Mouse (Mus musculus) 3134 (cell line): ENCODE results near the gene Sp2.

Experiments
- DNase-seq: peaks from one replicate; pipeline ENCODE4 v3.0.0-alpha.2; 2011; ENCODE audit warnings: low spot score; ENCODE audit not compliant: insufficient read length; ENCODE audit errors: extremely low read depth

The Sp2 gene

DNA sequence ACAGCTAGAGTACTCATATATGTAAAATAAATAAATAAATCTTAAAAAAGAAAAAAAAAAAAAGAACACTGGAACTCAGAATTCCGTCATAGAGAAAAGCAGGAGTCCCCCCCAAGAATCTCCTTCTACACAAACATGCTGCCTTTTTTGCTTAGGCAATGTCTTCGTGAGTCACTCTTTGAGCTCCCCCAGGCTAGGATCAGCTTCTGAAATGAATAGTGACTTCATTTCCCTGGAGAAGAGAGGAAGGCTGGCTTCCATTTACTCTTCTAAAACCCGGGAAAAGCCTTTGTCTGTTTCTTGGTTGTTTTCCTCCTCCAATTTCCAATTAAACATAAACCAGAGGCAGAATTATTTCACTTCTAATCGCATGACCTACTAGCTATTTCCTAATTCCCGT lies 9.9 kb downstream of the Sp2 start:
- no peak for DNase-seq

DNA sequence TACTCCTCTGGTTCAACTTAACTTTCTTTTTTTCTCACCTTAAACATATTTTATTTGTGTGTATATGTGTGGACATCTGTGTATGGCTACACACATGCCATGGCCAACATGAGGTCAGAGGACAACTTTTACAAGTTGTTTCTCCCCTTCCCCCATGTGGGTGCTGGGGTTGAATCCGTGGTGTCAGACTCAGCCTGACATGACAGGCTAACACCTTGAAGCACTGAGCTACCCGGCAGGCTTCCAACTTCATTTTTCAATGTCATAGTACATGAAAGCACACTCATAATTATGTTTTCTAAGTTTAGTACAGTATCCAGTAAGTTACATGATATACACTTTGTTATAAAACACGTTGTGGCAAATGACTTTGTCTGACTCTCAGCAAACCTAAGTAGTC lies 12.4 kb downstream of the Sp2 start:
- DNase-seq, result no peak

DNA sequence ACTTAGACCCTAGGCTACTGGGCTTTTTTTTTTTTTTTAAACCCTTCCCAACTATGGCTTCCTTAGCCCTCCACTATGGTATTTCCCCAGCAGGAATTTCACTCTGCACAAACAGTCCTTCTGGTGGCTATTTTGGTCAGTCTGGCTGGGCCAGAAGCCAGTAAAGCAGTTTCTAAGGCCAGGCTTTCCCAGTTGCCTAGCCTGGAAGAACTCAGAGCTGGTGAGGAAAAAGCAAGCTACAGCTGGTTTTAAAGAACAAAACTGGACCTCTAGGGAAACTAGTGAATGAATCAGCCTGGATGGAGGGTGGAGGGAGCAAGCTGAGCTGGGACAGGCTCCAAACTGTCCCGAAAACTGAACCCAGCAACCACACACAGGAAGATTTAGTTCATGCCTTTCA lies 13.0 kb downstream of the Sp2 start:
- DNase-seq, result peak; percentile 68

DNA sequence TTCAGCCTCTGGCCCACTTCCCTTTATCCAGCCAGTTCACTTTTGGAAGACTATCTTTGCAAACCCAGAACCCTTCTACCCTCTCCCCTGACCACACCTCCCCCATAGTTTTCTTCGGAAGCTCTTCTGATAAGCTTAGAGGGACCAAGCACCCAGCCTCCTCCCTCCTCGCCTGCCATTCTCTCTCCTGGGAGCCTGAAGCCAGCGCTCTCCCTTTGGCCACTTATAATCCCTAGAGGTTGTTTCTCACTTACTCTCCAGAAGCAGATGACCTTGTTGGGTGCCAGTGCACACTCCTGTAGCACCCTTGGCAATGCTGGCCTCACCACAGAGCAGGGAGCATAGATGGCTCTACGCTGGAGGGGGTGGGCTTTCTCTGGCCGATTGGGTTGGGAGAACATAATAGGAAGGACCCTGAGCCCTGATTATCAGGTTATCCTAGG lies 13.5 kb downstream of the Sp2 start:
- peak; percentile 46 for DNase-seq

DNA sequence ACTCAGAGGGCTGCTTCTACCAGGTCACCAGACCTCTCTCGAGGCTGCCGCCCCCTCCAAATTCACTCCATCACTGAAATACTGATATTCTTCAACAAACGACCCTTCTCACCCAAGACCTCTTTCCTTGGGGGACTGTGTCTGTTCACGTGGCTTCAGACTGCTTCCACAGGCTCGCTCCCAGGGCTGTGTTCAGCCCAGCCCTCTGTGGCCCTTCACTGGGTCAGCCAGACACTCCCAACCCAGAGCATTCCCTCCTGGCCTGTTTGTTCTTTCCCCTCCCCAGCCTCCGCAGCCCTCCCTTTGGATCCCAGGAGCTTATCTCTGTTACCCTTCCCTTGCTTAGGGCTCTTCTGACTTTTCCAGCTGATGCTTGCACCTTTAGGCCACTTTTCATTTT lies 14.3 kb downstream of the Sp2 start:
- DNase-seq, result no peak

DNA sequence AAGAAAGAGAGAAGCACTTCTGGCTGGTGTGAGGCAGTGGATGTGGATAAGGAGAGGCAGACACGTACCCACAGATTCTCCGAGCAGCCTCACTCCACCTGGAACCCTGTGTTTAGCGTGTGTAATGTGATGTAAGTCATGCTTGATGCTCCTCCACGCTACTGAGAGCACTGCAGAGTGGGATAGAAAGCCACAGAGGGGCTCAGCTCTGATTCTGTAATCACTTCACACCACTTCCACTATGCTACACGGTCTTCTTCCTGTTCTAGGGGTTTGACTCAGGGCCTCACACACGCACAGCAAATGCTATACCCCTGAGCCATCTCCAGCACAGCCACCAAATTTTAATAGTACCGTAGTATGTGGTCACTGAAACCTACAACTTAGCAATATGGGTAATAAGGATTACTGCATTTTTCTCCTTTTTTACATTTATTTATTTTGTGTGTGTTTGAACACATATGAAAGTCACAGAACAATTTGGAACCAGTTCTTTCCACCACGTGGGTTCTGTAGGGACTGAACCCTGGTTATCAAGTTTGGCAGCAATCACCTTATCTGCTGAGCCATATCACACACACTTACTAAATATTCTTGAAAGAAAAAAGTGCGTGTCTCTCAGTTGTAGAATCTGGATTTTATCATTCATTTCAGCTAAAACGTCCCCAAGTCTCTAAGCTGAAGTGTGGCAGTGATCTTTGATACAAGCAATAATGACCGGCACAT lies 15.1 kb downstream of the Sp2 start:
- DNase-seq, result no peak

DNA sequence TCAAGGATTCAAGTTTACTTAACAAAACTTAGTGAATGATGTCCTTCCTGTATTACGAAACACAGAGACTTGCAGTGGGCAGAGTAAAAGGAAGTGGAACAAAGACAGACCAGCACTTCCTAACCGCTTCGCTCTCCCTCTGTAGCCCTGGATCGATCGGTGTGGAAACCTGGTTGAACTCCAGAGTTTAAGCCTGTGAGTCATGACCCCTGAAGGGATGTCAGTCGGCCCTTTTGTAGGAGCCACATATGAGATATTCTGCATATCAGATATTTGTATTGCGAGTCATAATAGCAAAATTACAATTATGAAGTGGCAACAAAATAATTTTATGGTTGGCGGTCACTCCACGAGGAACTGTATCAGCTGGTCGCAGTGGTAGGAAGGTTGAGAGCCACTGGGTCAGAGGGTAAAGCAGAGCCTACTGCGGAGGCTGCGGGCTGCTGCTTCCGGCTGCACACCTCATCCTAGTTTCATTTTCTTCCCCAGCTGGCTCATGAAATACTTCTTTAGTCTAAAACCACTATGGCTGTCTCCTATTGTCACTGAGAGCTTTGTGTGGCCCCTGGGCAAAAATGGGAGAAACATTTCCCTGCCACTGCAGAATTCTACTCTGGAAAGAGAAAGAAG lies 15.7 kb downstream of the Sp2 start:
- peak; percentile 38 for DNase-seq

DNA sequence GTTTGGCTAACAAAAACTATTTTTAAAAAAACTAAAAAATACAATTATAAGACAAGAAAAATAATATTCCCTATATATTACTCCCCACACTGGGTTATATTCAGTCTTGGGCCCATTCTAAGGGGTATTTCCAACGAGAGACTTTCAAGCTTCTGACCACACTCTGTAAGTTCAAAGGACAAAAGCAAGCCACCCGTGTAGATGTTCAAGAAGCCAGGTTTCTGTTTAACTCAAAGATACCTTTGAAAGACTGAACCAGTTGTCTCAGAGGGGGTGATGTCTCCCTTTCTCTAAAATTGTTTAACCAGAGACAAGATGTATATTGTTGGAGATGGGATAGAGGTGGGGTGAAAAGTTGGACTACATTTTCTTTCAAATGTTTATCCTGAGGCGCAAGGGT lies 16.6 kb downstream of the Sp2 start:
- DNase-seq, result no peak

DNA sequence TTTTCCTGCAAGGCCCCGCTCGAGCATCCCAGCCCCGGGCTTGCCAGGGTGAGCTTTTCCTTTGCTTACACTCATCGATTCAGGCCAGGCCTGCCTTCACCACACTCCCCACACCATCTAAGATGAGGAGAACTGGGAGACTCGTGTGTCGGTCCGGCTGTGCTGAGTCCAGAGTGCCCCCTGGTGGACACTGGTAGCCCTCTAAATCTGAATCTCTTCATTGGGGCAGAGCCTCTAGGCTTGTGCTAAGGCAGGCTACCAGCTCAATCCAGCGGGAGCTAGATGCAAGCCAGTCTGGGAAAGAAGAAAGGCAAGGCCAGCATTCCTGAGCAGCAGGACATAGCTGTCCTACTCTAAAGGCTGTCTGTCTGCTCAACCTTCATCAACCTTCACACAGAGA lies 19.2 kb downstream of the Sp2 start:
- DNase-seq, result peak; percentile 55

DNA sequence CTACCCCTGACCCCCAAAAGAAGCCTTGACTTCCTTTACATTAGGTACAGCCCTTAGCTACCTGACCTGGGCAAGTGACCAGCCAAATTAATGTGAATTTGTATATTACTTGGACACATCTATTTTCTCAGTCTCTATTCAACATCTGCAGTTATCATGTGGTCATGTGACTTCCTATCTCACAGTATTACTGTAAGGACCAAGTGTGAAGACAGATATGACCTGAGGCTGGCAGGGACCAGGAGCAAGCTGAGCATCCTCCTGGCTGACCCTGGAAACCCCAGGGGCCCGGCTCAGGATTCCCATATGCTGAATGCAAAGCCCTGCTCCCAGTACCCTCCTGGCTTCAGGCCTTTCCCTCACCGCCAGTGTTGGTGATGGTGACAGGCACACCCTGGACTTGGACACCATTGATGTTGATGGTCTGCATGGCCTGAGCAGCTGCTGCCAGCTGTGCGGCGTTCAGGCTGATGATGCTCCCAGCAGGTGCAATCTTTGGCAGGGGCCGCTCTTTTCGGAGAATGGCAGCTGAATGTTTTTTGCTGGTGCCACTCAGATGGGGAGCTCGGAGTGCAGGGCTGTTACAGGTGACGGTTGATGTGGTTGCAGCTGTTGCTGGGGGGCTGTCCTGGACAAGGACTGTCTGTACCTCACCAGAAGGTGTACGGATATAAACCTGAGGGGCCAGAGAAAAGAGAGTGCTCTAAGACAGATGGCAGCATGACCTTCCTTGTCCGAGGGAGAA lies 25.5 kb downstream of the Sp2 start:
- DNase-seq, result no peak

DNA sequence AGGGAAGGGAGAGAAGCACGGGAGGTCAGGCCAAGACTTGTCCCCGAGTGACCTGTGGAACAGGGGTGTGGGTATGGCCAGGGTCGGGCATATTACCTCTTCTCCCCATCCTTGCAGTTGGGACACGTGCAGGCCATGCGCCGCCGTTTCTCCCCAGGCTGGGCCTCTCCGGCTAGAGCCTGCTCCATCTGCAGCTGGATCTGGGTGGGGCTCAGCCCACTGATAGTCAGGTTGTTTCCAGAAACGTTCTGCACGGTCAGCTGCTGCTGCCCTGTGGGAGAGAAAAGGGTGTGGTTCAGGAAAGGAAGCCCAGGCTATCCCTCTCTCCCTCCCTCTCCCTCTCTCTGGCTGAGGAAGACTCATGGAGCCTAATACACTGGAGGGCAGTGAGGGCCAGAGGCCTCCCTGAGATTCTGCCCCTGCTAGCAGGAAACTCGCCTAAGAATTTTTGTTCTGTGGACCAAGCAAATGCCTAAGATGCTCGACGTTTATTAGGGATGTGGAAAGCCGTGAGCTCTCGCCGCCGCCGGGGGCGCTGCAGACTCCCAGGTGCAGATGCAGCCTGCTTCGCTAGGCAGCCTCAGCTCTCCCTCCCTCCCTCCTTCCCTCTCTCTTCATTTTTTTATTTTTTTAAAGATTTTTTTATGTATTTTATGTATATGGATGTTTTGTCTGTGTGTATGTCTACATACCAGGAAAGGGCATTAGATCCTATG lies 26.6 kb downstream of the Sp2 start:
- no peak for DNase-seq

DNA sequence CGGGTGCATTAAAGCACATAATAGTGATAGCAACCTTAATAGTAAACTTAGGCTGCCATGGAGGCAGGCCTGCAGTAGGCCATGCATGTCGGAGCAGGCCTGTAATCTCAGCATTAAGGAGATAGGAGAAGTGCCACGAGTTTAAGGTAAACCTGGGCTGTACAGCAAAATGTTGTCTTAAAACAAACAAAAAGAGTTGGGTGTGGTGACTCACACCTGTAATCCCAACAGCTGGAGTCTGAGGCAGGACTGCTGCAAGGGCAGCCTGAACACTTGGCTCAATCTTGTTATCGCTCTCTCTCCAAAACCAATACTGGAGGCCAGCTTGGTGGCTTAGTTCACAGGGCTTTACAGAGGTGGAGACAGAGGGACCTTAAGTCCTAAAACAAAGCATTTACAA lies 27.7 kb downstream of the Sp2 start:
- no peak for DNase-seq

DNA sequence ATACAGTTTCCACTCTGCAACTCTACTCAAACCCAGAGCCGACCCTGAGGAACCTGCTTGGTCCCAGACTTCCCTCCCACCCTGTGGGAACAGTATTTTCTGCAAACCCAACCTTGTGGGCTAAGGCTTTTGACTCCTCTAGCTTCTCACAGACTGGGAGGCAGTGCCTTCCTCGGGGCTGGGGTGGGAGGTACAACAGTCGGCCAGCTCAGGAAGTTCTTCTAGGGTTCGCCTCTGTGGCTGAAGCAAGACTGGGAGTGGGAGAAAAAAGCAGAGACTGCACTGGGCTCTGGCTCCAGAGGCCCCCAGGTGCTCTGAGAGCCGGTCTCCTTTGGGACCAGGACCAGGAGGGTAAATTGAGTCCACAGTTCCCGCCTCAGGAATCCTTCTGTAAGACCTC lies 29.9 kb downstream of the Sp2 start:
- DNase-seq, result no peak

DNA sequence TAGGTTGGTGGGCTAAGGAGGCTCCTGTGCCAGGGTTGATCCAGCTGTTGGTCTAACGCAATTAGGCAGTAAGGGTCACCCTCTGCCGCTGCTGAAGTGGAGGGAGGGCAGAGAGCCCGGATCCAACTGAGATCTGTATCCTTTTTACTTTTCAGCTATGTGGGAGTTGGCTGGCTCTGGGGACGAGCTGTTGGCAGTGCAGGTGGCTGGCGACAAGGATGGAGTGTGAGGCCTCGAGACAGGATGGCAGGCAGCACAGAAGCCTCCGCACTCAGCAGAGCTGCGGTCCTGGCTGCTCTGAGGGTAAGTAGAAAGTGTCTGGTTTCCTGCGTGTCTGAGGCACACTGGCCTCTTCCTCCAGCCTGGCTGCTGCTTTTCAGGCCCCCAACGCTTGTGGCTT lies 30.3 kb downstream of the Sp2 start:
- DNase-seq, result no peak

DNA sequence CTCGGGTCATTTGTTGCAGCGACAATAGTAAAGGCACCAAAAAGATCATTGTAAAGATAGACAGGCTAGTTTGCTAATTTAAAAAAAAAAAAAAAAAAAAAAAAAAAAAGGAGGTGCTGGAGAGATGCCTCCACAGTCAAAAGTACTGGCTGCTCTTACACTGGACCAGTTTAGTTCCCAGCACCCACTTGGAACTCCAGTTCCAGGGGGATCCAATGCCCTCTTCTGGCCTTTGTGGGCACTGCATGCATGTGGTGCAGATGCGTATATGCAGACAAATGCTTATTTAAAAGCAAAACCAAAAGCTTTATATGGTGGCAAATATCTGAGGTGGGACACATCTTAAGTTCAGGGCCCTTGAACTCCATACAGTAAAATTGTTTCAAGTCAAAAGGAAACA lies 32.0 kb downstream of the Sp2 start:
- DNase-seq, result no peak

DNA sequence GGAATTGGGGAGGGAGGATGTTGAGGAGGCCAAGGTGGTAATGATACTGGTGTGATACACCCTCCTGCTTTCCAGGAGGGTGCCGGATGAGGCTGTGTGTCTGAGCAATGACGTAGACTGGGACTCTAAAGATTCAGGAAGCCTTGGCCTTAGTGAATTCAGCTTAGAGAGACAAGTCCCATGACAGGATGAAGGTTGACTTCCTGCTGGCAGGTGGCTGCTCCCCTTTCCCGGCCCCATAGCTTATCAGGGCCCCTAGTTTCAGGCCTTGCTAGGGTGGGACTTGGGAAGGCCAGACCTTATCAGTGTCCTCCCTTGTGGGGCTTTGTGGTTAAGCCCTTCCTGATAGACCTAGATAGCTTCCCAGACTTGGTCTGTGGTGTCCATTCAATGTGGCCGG lies 34.9 kb downstream of the Sp2 start:
- DNase-seq, result no peak

DNA sequence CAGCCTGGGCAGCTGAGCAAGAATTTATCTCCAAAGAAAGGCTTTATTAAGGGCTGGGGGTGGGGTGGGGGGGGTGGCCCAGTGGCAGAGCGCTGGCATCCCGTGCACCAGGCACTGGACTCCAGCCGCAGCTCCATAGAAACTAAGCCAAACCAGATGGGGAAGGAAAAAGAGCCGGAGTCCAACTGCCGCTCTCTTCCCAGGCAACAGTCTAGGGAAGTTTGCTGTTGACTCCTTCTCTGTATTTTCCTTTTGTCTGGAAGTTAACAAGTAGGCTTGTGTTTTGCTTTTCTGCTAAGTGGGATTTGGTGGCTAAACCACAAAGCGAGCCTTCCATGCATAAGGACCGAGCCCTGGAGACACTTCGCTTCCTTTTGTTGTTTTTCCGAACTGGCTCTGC lies 36.3 kb downstream of the Sp2 start:
- DNase-seq, result no peak

DNA sequence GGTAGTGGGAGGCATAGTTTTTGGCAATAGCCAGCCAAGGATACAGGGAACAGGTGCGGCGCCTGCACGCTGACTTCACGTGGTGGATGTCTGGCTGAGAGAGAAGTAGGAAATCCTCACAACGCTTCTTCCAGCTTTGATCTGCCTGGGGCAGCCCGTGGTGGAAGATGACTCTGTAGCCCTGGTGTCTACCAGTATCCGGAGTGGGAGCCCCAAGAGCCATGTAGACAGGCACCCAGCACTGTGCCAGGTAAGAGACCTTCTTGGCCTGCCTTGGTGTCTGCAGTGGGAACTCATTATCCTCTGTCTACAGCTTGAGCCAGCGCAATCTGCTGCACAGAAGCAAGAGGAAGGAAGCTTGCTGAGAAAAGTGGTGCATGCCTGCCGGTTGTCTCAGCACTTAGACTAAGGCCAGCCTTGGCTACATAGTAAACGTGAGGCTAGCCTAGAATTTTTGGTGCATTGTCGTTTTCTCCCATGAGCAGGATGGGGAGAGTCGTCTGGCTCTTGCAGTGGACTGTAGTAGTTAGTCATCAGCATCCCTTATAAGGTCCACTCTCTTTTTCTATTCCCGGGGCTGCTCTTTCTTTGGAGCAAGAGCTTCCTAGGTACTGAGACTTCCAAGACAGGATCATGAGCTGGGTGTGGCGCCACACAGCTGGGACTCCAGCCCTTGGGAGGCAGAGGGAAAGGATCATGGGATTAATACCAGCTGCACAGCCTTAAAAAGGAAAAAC lies 37.7 kb downstream of the Sp2 start:
- no peak for DNase-seq

DNA sequence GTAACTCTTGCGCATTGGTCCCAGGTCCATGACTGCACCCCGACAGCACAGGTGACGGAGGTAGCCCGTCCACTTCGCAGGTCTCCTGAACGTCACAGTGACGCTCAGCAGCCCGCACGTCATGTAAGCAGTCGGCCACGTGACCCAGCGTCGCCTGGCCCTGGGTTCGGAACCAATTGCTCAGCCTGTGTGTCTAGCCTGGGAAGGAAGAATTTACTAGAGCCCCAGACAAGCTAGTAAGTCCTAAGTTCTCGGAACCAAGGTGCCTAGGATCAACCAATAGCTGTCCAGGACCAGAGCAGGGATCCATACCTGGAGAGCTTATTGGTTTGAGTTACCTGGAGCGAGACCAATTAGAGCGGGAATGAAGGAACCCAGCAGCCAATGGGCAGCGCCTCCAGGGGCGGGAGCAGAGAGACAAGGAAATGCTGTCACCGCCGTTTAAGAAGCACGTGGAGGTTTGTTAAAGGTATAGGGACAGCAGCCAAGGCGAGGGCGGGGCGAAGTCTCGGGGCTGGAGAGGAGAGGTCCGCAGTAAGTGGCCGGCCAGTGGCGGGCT lies 38.9 kb downstream of the Sp2 start, which contains the start of gene Pnpo:
Gene Pnpo (minus strand): TSS at position 241 of the 559 bp plus-strand sequence.
- DNase-seq, result peak; percentile 92

DNA sequence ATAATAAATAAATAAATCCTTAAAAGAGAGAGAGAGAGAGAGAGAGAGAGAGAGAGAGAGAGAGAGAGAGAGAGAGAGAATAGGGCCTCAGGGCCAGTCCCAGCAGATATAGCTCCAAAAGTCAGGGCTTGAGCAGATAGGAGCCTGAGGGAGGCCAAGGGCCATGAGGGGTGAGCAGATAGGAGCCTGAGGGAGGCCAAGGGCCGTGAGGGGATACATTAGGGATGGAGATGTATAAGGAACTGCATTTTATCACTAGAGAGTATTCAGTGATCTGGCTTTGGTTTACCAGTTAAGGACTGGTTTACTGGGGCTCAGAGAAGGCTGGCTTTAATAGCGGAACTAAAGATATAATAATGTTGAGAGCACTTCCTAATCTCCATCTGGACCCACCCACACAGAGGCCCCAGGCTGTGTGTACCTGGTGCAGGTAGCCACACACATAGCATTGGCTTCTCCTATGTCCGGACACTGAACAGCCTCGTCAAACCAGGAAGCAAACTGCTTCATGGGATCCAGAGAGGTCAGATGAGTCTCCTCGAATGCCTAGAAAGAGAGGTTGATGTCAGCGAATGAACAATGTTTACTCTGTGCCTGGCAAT lies 40.7 kb downstream of the Sp2 start:
- DNase-seq, result no peak
